Mouse (Mus musculus): ENCODE measurements around the gene Gas7. TPM values are rescaled to one million over a fixed set of nuclear protein-coding genes. Genes with fewer than 3 reads are reported as not detected.

Gene Gas7
- total RNA-seq, 1 experiment = 2.4 TPM

- no peak overlapping the region for H3K9ac ChIP-seq (ENCODE audit: insufficient read depth, low read depth, low read length, poor library complexity, severe bottlenecking)
- TF ChIP-seq ZNF384 (IDR thresholded peaks at IDR 0.05; ENCODE audit: low read depth, low read length) = no peak
- no peak for TF ChIP-seq HCFC1 (IDR thresholded peaks at IDR 0.05; ENCODE audit: borderline replicate concordance, insufficient read depth, low read length)
- no peak for TF ChIP-seq CHD2 (IDR thresholded peaks at IDR 0.05; ENCODE audit: low read depth, low read length)
- no peak for TF ChIP-seq ZC3H11A (IDR thresholded peaks at IDR 0.05; ENCODE audit: borderline replicate concordance, low read depth, low read length)
- no peak for TF ChIP-seq MAFK (IDR thresholded peaks at IDR 0.05; ENCODE audit: insufficient read depth, low read depth, low read length)
- H3K4me1 ChIP-seq (ENCODE audit: control insufficient read depth in 2 of 2, insufficient read depth in 2 of 2, low read length in 2 of 2, poor library complexity in 1 of 2) = no peaks in the 10 kb centered on the region
- H3K4me3 ChIP-seq (ENCODE audit: insufficient read depth in 1 of 2, low read depth in 1 of 2, low read length in 2 of 2, poor library complexity in 1 of 2, severe bottlenecking in 1 of 2) = no peak overlapping the region
- no peak for DNase-seq (ENCODE audit: low read depth, low spot score)
- in situ Hi-C loops (cut with MboI; ENCODE audit: low sequenced_read_pairs in 2 of 2, unreplicated experiment in 2 of 2) = no loop called here
- no peaks in the 10 kb centered on the region for H3K9me3 ChIP-seq (ENCODE audit: control insufficient read depth, insufficient read depth, low read depth, low read length)
- no peak overlapping the region for H3K27ac ChIP-seq (ENCODE audit: insufficient read depth, low read depth, low read length, poor library complexity, severe bottlenecking)
- no peaks in the 10 kb centered on the region for H3K36me3 ChIP-seq (ENCODE audit: control insufficient read depth, insufficient read depth, low read length, poor library complexity, severe bottlenecking)
Observed at GRCm38 (mm10) chr11:67522671-67523070, 67.4 kb downstream of the Gas7 start.

DNA sequence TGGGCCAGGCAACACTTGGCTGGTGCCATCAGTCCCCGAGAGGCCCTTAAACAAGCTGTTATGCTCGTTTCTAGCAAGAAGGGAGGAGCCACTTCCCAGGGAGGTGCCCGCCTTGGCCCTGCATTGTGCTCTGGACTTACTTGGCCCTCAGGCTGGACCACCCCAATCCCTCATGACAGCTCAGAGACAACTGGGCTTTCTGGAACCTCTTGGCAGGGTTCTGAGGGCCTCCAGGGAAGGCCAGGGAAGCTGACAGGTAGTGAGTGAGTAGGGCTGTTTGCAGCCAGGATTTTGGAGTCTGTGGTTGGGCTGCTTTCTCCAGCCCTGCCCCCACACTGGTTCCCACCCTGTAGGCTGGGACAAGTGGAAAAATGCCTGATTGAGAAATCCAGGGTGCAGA lies 68.6 kb downstream of the Gas7 start:
- DNase-seq (ENCODE audit: low read depth, low spot score) = no peak
- no peak for TF ChIP-seq CHD2 (IDR thresholded peaks at IDR 0.05; ENCODE audit: low read depth, low read length)
- no peak for TF ChIP-seq ZNF384 (IDR thresholded peaks at IDR 0.05; ENCODE audit: low read depth, low read length)
- TF ChIP-seq HCFC1 (IDR thresholded peaks at IDR 0.05; ENCODE audit: borderline replicate concordance, insufficient read depth, low read length) = no peak
- TF ChIP-seq ZC3H11A (IDR thresholded peaks at IDR 0.05; ENCODE audit: borderline replicate concordance, low read depth, low read length) = no peak
- Histone ChIP-seq H3K4me3 (ENCODE audit: insufficient read depth in 1 of 2, low read depth in 1 of 2, low read length in 2 of 2, poor library complexity in 1 of 2, severe bottlenecking in 1 of 2) (no peak overlapping the region), H3K4me1 (ENCODE audit: control insufficient read depth in 2 of 2, insufficient read depth in 2 of 2, low read length in 2 of 2, poor library complexity in 1 of 2) (no peaks in the 10 kb centered on the region), H3K9ac (ENCODE audit: insufficient read depth, low read depth, low read length, poor library complexity, severe bottlenecking) (no peak overlapping the region), H3K9me3 (ENCODE audit: control insufficient read depth, insufficient read depth, low read depth, low read length) (no peaks in the 10 kb centered on the region), H3K27ac (ENCODE audit: insufficient read depth, low read depth, low read length, poor library complexity, severe bottlenecking) (no peak overlapping the region), H3K36me3 (ENCODE audit: control insufficient read depth, insufficient read depth, low read length, poor library complexity, severe bottlenecking) (no peaks in the 10 kb centered on the region)
- in situ Hi-C loops (cut with MboI; ENCODE audit: low sequenced_read_pairs in 2 of 2, unreplicated experiment in 2 of 2) = no loop called here

- TF ChIP-seq CHD2 (IDR thresholded peaks at IDR 0.05; ENCODE audit: low read depth, low read length) (no peak), ZNF384 (IDR thresholded peaks at IDR 0.05; ENCODE audit: low read depth, low read length) (no peak), MAFK (IDR thresholded peaks at IDR 0.05; ENCODE audit: insufficient read depth, low read depth, low read length) (no peak), ZC3H11A (IDR thresholded peaks at IDR 0.05; ENCODE audit: borderline replicate concordance, low read depth, low read length) (no peak)
- DNase-seq (ENCODE audit: low read depth, low spot score) = no peak
- Histone ChIP-seq H3K4me1 (ENCODE audit: control insufficient read depth in 2 of 2, insufficient read depth in 2 of 2, low read length in 2 of 2, poor library complexity in 1 of 2) (no peaks in the 10 kb centered on the region), H3K9me3 (ENCODE audit: control insufficient read depth, insufficient read depth, low read depth, low read length) (no peaks in the 10 kb centered on the region), H3K4me3 (ENCODE audit: insufficient read depth in 1 of 2, low read depth in 1 of 2, low read length in 2 of 2, poor library complexity in 1 of 2, severe bottlenecking in 1 of 2) (no peak overlapping the region), H3K36me3 (ENCODE audit: control insufficient read depth, insufficient read depth, low read length, poor library complexity, severe bottlenecking) (no peaks in the 10 kb centered on the region), H3K9ac (ENCODE audit: insufficient read depth, low read depth, low read length, poor library complexity, severe bottlenecking) (no peak overlapping the region), H3K27ac (ENCODE audit: insufficient read depth, low read depth, low read length, poor library complexity, severe bottlenecking) (no peak overlapping the region)
- in situ Hi-C loops (cut with MboI; ENCODE audit: low sequenced_read_pairs in 2 of 2, unreplicated experiment in 2 of 2) = no loop called here
Observed at GRCm38 (mm10) chr11:67524731-67525130, 69.5 kb downstream of the Gas7 start.

DNA sequence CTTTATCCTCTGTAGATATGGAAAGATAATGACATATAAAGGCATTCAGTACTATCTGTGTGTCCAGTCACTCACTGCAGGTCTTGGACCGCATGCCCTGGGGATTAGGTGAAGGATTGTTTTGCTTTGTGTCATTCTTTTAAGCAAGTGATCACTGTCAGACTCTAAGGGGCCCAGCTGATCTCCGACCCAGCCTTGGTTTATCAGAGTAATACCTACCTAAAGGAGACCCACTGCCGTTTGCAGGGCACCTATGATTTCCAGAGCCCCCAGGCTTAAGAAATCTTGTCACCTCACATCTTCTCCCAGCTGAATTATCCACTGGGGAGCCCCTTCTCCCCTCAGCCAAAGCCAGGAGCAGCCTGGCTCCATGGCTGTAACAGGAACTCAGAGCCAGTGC lies 70.6 kb downstream of the Gas7 start:
- in situ Hi-C loops (cut with MboI; ENCODE audit: low sequenced_read_pairs in 2 of 2, unreplicated experiment in 2 of 2) = no loop called here
- H3K4me1 ChIP-seq (ENCODE audit: control insufficient read depth in 2 of 2, insufficient read depth in 2 of 2, low read length in 2 of 2, poor library complexity in 1 of 2) = no peaks in the 10 kb centered on the region
- H3K27ac ChIP-seq (ENCODE audit: insufficient read depth, low read depth, low read length, poor library complexity, severe bottlenecking) = no peak overlapping the region
- no peaks in the 10 kb centered on the region for H3K9me3 ChIP-seq (ENCODE audit: control insufficient read depth, insufficient read depth, low read depth, low read length)
- TF ChIP-seq ZC3H11A (IDR thresholded peaks at IDR 0.05; ENCODE audit: borderline replicate concordance, low read depth, low read length) = no peak
- TF ChIP-seq CHD2 (IDR thresholded peaks at IDR 0.05; ENCODE audit: low read depth, low read length) = no peak
- no peak for TF ChIP-seq ZNF384 (IDR thresholded peaks at IDR 0.05; ENCODE audit: low read depth, low read length)
- TF ChIP-seq MAFK (IDR thresholded peaks at IDR 0.05; ENCODE audit: insufficient read depth, low read depth, low read length) = no peak
- no peak for TF ChIP-seq HCFC1 (IDR thresholded peaks at IDR 0.05; ENCODE audit: borderline replicate concordance, insufficient read depth, low read length)
- no peak overlapping the region for H3K9ac ChIP-seq (ENCODE audit: insufficient read depth, low read depth, low read length, poor library complexity, severe bottlenecking)
- DNase-seq (ENCODE audit: low read depth, low spot score) = no peak
- H3K36me3 ChIP-seq (ENCODE audit: control insufficient read depth, insufficient read depth, low read length, poor library complexity, severe bottlenecking) = no peaks in the 10 kb centered on the region
- no peak overlapping the region for H3K4me3 ChIP-seq (ENCODE audit: insufficient read depth in 1 of 2, low read depth in 1 of 2, low read length in 2 of 2, poor library complexity in 1 of 2, severe bottlenecking in 1 of 2)

All from ES-E14 (cell line).